Mouse (Mus musculus) embryo, embryonic 11 days (tissue): ENCODE measurements around the gene D330020A13Rik.
A peak's percentile ranks its signal among the peaks of the same experiment; 100 is the strongest.
"Not testable (repeated sequence)": the region's sequence is repeated elsewhere in the genome, so short reads cannot be mapped to it uniquely, and the experiment has no call there.

Experiments
- DNase-seq: peaks from one replicate; pipeline ENCODE4 v3.0.0-alpha.2; 2015

Gene D330020A13Rik

DNA sequence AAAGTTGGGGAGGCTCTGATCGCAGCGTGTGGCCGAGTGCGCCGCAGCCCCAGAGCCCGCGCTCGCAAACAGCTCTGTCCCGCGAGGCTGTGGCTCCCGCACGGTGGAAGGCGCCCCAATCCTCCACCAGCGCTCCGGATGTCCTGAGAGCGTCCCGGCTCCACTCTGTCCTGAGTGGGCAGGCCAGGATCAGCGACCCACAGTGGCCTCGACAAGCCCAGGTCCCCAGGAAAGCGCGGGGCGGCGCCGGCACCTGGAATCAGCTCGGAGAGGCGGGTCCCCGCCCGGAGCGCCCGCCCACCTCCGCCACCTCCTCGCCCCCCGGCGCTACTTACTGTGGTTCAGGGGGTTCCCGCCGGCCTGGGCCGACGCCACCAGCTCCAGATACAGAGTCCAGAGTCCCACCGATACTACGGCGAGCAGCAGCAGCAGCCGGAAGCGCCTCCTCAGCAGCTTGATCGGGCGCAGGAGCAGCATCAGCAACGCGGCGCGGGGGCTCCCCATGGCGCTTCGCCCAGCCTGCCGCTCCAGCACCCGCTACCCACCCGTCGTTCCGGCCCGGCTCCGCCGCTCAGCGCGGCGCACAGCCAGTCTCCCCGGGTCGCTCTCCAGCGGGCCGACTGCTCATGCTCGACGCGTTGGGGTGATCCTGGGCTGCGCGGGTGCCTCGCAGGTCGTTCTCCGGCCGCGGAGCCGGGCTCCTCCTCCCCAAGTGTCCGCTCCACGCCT is at the start of gene D330020A13Rik, which contains the start of gene B4galnt3:
Gene D330020A13Rik, plus strand, starts transcription at position 309 of the 729 bp plus-strand sequence.
Gene B4galnt3, minus strand, starts transcription at position 504 of the 729 bp plus-strand sequence.
- DNase-seq = peak; percentile 64

DNA sequence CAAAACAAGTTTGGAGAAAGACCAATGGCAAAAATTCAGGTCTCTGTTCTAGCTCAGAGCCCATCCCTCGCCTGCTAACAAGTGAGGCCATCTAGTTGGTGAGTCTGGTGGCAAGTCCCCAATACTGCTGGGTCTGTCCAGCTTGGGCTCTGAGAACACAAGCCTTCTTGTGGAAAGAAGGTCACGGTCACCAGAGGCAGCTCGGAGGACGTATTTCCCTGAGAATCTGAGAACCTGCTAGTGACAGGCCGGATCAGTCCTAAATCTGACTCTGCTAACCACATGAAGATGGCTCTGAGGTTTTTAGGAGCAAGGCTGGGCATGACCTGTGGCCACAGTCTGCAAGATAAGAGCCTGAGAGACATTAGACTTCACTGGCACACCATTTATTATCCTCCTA is 47.5 kb upstream of the D330020A13Rik start:
- no peak for DNase-seq

DNA sequence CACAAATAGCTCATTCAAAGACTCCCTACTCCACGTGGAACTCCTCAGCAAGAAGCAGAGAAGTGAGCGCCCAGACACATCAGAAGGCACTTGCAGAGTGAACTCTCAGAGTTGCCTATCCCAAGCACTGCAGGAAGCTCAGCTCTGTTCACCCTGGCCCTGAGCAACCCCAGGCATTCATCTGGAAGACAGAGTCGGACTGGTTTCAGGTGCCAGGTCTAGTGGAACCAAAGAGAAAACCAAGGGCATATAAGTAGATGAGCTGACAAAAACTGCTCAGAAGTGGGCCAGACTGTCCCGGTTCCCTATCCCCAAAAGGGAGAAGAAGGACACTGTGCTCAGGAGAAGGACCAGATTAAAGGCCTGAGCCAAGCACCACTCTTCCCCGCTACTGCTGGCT is 44.3 kb upstream of the D330020A13Rik start:
- no peak for DNase-seq

DNA sequence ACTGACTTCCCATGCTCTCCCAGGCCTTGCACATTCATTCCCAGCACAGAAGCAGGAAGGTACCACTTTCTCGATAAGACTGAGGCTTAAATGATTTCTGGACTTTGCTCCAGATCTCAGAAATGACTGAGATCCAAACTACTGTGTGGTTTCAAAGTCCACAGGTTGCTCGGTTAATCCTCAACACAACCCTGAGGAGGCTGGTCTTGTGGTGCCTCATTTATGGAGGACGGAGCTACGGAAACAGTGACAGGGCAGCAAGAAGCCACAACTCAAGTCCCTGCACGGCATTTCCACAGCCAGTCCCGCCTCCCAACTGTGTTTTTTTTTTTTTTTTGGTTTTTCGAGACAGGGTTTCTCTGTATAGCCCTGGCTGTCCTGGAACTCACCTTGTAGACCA is 43.2 kb upstream of the D330020A13Rik start:
- no peak for DNase-seq

DNA sequence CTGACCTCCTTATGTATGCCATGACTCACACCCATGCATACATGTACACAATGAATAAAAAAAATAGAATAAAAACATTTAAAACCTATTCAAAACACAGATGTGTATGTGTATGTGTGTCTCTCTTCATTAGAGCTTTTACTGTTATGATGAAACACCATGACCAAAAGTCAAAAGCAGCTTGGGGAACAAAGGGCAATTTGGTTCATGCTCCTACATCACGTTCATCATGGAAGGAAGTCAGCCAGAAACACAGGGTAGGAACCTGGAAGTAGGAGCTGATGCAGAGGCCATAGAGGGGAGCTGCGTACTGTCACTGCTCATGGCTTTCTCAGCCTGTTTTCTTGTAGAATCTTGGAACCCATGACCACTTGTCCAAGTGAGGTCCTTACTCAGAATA is 41.4 kb upstream of the D330020A13Rik start:
- no peak for DNase-seq

DNA sequence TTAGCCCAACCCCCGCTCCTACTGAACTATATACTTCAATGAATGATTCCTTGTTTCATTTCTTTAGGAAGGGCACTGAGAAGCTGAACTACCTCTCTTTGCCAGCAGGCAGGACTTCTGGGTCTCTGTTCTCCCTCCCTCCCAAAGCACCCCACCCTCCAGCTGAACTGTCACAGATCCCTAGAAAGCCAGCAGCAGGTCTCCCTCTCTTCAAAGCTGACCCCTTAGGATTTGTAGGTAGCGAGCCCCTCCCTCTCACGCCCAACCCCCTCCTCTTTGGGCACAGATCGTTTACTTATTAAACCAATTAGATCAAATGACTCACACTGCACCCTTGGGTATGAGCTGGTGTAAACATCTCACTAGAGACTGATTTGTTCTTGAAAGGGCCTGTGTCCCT is 39.5 kb upstream of the D330020A13Rik start:
- DNase-seq = no peak

DNA sequence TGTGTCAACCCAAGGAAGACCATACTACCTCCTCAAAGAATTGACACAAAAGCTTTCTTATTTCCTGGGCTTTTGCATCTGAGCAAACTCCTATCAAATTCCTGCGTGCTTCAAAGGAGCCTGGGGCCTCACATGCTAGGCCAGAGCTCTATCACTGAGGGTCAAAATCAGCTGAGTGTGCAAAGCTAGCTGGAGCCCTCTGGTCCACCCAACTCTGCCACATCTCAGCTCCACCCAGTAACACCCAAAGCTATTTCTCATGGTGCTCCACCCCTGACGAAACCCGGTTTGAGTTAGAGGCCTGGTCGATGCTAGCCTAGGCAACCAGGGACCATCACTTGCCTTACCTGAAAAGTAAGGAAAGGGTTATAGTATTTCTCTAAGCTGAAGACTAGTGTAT is 39.0 kb upstream of the D330020A13Rik start:
- no peak for DNase-seq

DNA sequence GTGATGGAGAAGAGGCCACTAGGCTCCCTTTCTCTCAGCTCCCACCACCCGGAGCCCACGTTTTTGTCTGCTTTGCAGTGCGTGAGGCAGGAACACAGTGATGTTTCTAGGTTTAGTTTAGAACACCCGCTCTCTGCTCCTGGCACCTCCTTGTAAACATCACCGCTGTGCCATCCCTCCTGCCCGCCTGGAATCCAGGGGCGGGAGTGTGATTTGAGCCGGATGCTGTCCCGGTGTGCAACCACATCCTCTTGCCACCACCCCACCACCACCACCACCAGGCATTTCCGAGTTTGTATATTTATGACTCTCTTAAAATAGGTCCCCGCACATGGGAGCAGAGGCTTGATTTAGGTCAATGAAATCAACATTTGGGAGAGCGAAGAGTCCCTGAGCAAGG is 38.5 kb upstream of the D330020A13Rik start:
- no peak for DNase-seq

DNA sequence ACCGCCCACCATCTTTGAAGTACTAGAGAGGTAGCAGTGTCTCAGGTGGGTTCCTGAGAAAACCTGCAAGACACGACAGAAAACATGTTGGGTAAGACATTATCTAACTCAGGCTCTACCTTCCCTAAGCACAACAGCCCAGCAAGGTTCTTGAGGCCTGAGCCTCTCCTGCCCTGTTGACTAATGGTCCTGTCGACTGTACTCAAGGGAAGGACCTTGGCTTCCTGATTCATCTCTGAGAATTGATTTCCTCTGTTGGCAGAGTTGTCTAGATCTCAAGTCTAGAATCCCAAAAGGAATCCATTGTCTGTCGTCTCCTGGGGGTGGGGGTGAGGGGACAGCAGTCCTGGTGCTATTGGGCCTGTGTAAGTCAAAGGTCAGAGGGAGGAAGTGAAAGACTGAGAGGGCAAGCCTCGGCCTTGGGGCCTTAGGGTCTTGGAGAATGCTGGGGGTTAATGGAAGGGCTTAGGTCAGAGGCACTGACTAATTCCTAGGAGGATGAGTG is 37.7 kb upstream of the D330020A13Rik start:
- DNase-seq = no peak

DNA sequence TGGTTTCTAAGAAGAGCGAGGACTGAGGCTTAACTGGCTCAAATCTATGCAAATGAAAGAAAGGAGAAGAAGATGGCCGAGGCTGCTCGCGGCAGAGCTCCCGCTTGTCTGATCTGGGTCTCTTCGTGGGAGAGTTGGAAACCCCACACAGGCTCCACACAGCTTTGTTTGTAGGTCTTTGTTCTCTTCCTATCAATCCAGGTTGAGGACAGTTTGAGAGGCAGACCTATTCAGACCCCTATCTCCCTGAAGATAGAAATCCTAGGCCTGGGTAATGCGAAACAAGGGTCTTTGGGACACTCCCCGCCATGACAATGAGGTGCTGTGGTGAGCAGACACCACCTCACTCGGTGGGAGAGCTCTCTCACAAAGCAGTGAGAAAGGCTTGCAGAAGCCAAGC is 34.7 kb upstream of the D330020A13Rik start:
- no peak for DNase-seq

DNA sequence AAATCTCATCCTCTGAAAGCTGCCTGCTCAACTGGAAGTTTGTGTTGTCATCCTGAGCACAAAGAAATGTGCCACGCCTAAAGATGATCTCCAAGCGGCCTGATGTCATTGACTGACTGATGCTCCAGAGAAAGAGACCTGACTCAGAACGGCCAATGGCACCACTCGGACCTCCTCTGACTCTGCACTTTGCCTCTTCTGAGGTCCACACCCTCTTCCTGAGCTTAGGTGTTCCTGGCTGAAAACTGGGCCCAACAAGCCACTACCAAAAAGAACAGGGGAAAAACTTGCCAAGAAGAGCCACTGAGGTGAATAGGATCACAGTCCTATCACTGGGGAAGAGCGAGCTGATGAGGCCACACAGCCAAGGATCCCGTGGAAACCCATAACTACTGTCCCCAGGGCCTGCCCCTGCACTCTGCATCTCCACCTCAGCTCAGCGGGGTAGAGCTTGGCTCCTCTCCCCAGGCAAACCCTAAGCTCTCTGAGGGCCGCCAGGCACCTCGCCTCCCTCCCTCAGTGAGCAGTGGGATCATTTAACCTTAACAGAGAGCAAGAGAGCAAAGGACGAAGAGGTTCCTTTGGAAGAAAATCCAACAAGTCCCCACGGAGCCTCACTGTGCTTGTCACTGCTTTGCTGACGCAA is 31.2 kb upstream of the D330020A13Rik start:
- no peak for DNase-seq

DNA sequence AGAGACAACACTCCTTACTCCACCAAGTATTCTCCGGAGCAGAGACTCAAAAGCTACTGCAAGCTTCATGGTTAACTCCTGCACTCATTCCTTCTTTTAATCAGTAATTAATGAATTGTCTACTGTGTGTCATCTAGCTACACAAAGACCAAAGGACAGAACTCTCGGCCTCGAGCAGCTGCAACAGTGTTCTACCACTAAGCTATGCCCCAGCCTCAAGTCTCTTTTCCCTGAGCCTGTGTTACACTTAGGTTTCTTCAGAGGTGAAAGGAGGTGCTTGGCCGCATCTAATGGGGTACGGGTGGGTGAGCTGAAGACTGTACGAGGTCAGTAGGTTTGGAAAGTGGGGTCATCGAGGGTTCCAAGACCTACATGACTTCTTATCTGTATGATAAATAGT is 30.6 kb upstream of the D330020A13Rik start:
- no peak for DNase-seq

DNA sequence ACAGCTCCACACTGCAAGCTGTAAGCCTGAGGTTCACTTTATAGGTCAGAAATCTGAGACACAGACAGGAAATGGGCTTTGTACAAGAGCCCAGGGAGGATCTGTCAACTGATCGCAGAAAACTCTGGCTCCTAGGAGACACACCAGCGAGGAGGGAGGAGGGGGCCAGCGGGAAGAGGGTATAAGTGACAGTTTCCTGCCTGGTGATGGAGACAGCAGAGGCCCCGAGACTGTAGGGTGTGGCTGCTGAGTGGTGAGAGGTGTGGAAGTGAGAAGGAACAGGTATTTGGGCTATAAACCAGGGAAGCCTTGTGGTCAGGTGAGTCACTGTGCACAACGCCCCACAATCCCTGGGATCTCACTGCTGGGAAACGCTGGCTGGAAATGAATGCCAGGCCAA is 30.0 kb upstream of the D330020A13Rik start:
- DNase-seq = no peak

DNA sequence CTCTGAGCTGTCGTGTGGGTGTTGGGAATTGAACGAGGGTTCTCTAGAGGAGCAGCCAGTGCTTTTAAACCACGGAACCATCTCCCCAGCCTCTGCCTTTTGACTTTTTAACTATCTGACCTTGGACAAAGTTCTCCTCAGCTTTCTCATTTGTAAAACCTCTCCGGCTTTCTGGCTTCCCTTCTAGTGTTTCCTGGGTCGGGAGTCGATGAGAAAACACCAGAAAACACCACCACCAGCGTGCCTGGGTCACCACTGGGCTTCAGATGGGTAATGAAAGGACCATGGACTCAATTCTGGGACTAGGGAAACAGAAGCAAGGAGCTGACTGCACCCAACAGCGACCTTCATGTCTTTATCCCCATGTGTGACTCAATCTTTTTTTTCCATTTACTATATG is 20.0 kb upstream of the D330020A13Rik start:
- DNase-seq = no peak

DNA sequence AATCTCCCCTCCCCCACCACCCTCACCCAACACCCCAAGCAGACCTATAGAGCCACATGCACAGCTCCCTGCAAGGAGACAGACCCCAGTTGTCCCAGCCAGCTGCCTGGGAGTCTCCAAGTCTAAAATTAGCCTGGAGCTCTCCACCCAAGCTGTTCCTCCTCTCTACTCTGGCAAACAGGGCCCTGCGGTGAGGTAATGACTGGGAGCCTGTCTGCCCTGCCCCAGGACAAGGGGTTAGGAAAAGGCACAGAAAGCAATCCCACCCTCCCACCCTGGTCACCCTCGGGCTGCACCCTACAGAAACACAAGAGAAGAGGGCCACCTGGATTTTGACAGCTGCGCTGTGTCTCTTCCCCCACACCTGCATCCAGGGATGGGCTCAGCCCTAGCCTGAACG is 19.3 kb upstream of the D330020A13Rik start:
- DNase-seq = no peak

DNA sequence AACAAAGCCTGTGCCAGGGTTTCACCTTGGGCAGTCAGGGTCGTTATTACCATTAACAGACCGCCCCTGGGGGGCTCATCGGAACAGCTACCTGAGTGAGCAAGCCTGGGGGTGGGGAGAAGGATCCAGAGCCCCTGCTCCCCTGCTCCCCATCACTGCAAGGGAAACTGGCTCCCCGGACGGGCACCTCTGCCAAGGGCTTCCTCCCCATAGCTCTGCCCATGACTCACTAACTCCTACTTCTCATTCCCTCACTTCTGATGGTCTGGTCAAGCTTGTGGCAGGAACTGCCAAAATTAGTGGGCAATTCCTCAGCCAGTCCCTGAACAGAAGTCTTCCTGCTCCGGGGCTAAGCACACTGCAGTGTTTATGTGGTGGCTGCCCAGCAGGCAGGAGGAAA is 18.9 kb upstream of the D330020A13Rik start:
- no peak for DNase-seq

DNA sequence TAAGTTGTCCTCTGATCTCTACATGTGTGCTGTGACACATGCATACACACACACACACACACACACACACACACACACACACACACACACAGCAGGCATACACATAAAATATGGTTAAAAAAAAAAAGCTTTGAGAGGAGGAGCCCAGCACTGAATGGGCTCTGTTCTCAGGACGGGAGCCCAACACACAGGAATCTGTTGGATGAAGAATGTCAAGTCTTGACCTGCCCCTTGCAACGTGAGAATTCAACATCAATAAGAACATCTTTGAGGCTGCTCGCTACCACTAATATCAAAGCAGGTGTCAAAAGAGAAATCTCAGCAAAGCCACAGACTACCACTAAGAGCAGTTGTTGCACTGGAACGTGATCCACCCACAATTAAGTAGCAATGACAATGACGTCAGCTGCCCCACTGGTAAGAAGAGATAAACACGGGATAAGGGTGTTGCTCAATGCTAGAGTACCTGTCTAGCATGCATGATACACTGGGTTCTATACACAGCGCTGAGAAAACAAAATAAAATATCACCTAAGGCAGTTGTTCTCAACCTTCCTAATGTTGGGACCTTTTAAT is 17.2 kb upstream of the D330020A13Rik start:
- no peak for DNase-seq

DNA sequence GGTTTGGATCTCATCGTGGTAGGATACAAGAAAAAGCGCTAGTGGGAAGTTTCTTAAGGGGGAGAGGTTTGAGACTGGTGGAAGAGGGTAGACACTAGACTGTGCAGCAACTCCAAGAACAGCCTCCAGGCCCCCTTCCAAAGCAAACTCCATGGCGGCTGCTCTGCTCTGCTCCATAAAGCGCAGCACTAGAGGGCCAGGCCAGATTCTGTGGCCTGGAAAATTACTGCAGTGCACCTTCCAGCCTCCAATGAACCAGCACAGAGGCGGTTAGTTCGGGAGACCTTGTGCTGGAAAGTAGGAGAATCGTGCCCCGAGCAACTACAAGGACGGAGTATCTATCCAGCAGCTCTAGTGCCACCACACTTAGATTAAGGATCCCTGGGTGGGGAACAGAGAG is 6.9 kb upstream of the D330020A13Rik start:
- DNase-seq = no peak

DNA sequence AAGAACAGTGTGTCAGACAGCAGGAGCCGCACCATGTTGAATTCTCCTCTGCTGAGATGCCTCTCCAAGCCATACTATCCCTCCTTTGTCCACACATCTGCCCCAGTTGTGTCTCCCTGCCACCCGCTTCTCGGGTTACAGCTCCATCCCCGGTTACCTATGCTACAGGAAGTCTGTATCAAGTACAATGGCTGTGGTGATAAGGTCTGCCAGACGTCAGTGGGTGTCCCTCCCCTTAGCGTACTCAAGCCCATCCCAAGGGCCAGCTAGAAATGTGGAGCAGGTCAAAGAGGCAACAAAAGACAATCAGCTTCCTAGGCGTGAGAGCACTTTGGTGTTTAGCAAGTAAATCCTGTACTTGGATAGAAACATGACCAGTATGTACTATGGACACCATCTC is 5.6 kb upstream of the D330020A13Rik start:
- DNase-seq = no peak

DNA sequence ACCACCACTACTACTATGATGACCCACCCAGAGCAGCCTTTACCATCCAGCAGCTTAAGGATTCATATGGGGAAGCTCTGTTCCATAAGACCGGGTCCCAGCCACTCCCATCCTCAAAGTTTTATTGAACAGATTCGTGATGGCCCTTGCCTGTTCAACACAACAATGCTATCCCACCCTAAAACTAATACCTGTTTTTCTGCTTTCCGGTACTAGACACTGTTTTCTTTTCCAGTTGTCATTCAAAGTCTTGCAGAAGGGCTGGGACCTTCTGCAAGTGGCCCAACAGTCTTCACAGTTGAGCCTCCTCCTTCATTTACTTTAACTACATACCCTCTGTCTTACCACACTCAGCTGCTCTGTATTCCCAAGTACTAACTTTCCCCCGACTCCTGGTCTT is 4.7 kb upstream of the D330020A13Rik start:
- DNase-seq = no peak

DNA sequence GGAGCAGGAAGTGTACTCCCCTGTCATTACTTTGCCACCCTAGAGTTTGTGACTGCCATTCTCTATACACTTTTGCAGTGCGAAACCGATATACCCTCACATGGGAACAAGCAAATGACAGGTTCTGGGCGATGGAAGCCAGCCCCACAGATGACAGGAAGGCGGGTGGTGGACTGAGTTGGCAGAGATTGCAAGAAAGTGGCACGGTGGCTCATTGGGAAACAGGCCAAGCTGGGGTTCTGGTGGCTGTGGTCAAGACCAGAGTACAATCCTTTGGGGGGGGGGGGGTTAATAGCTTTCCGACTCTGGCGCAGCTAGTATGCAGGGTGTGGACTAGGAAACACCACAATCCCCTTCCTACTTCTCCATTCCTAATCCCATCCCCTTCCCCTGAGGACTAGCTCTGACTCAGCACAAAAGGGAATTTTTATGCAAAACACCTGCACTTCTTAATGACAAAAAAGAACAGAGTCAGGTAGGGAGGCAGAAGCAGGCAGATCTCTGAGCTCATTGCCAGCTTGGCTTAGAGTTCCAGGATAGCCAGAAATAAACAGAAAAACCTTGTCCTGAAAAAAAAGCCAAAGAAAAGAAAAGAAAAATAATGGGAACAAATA is 2.7 kb upstream of the D330020A13Rik start:
- no peak for DNase-seq

DNA sequence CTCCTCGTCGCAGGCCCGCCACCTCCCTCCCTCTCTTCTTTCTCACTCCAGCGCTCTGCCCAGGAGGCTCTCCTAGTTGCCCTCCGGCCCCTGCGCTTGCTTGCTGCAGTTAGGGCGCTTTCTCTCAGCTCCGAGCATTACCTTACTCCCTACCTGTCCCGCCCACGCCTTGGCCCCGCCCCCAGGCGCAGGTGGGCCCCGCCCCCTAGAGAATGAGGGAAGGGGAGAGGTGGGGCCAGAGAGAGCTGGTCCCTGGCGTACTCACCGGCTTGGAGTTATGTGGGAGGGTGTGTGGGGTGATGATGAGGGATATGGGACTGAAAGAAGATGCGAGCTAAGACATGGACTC is 595 bp downstream of the D330020A13Rik start:
- no peak for DNase-seq

DNA sequence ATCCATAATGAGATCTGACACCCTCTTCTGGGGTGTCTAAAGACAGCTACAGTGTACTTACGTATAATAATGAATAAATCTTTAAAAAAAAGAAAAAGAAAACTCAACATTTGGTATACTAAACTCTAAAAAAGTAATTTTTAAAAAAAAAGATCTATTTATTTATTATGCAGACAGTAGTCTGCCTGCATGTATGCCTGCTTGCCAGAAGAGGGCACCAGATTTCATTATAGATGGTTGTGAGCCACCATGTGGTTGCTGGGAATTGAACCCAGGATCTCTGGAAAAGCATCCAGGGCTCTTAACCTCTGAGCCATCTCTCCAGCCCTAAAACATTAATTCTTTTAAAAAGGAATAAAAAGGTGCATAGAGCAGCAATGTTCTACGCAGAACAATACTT is 2.4 kb downstream of the D330020A13Rik start:
- DNase-seq = not testable (repeated sequence)

DNA sequence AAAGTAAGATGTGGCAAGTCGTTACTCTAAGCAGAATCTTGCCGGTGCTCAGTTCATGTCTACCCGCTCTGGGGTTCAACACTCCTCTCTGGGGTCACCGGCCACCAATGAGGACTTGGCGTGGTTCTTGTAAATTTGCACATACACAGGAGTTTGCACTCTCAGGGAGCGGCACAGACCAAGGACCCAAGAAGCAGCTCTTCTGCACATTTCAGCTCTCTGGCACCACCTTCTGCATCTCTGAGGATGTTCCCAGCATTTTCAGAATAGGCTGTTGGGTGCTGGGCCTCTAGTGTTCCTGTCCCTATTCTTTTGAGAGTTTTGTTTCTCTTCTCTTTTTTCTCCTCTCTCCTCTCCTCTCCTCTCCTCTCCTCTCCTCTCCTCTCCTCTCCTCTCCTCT is 7.0 kb downstream of the D330020A13Rik start:
- DNase-seq = peak; percentile 66
